Mouse (Mus musculus): ENCODE results near the gene Ifnlr1. TPM values are rescaled to one million over a fixed set of nuclear protein-coding genes. Genes with fewer than 3 reads are reported as not detected.
A peak's percentile ranks its signal among the peaks of the same experiment; 100 is the strongest.

Ifnlr1 gene
- polyA plus RNA-seq, 1 experiment: not detected

DNA sequence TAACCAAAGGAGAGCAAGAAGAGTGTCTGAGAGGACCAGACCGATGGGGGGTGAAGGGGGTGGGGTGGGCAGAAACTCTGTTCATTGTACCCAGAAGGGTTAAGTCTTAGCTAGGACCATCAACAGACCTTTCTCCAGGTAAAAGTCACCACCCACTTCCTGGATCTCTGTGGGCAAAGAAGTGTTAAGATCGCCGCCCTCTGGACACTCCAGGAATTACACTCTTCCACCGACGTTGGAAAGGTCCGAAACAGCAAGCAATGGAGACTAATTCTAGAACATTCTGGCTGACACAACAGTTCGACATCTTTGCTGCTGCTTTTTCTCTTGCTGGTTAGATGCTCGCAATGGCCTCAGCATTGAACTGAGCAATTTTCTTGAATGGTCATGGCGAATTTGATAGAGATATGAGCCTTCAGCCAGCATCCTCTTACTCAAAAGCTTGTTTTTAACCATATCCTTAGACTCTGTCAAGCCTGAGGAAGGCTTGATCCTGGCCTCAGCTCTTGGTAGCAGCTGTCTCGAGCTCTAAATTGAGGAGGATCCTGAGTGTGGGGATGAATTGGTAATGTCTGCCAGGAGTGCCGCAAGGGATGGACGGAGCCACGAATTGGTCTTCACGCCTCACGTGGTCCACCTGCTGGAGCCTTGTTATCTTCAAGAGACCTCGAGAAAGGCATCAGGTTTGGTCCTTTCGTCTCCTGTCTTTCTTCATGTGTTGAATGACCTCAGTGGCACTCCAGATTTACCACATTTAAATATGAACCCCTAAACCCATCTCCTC, 19.7 kb upstream of the Ifnlr1 start:
- Histone ChIP-seq H3K27me3 (ENCODE audit: control insufficient read depth, insufficient read depth, insufficient read length) (peaks cover 5% of the 10 kb centered on the region), H3K79me3 (ENCODE audit: low read depth) (no peaks in the 10 kb centered on the region), H3ac (ENCODE audit: control insufficient read depth, insufficient read length, low read depth) (no peak overlapping the region), H3K4me3 (ENCODE audit: insufficient read depth, poor library complexity, severe bottlenecking) (no peak overlapping the region), H3K36me3 (ENCODE audit: control insufficient read depth, insufficient read depth) (no peaks in the 10 kb centered on the region), H3K79me2 (ENCODE audit: control insufficient read depth, insufficient read depth) (no peaks in the 10 kb centered on the region)
- TF ChIP-seq FOSL1 (IDR thresholded peaks at IDR 0.05; ENCODE audit: insufficient read depth, low read length, poor library complexity, severe bottlenecking): no peak
- TF ChIP-seq MYOG (IDR thresholded peaks at IDR 0.05; ENCODE audit: control insufficient read depth, extremely low read depth, insufficient read length): no peak
- no peak for TF ChIP-seq MAX (IDR thresholded peaks at IDR 0.05)
- TF ChIP-seq CTCF (IDR thresholded peaks at IDR 0.05; ENCODE audit: control insufficient read depth, insufficient read depth, insufficient read length): peak; percentile 48

DNA sequence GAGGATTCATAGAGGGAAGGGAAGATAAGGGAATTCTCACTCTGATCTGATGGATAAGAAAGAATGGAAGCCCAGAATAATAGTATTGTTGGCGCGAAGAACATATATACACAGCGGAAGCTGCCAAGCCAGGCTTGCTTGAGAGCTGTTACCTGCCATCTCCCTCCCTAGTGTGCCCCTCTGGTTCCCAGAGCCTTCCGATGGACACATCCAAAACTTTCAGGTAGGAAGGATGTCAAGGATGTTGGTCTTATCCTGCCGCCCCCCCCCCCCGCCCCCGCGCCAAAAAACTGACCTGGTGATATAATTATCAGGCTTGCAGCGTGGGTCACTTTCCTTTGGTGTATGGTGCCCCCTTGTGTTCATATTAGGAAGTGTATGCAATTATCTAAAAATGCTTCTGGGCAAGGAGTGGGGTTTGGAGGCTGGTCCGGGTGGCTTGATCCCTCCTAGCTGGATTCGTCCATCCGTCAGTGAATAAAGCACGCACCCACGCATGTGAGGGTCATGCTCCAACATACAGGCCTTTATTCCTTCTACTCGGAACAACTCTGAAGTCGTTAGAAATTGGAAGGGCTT, 18.7 kb upstream of the Ifnlr1 start:
- Histone ChIP-seq H3K36me3 (ENCODE audit: control insufficient read depth, insufficient read depth) (no peaks in the 10 kb centered on the region), H3ac (ENCODE audit: control insufficient read depth, insufficient read length, low read depth) (no peak overlapping the region), H3K79me2 (ENCODE audit: control insufficient read depth, insufficient read depth) (no peaks in the 10 kb centered on the region), H3K4me3 (ENCODE audit: insufficient read depth, poor library complexity, severe bottlenecking) (no peak overlapping the region), H3K27me3 (ENCODE audit: control insufficient read depth, insufficient read depth, insufficient read length) (peaks cover 5% of the 10 kb centered on the region), H3K79me3 (ENCODE audit: low read depth) (no peaks in the 10 kb centered on the region)
- TF ChIP-seq FOSL1 (IDR thresholded peaks at IDR 0.05; ENCODE audit: insufficient read depth, low read length, poor library complexity, severe bottlenecking) (no peak), MYOD1 (IDR thresholded peaks at IDR 0.05; ENCODE audit: control insufficient read depth, insufficient read length, low read depth) (no peak), CTCF (IDR thresholded peaks at IDR 0.05; ENCODE audit: control insufficient read depth, insufficient read depth, insufficient read length) (peak; percentile 16), MYOG (IDR thresholded peaks at IDR 0.05; ENCODE audit: control insufficient read depth, extremely low read depth, insufficient read length) (no peak), USF1 (IDR thresholded peaks at IDR 0.05; ENCODE audit: low read depth) (no peak)

DNA sequence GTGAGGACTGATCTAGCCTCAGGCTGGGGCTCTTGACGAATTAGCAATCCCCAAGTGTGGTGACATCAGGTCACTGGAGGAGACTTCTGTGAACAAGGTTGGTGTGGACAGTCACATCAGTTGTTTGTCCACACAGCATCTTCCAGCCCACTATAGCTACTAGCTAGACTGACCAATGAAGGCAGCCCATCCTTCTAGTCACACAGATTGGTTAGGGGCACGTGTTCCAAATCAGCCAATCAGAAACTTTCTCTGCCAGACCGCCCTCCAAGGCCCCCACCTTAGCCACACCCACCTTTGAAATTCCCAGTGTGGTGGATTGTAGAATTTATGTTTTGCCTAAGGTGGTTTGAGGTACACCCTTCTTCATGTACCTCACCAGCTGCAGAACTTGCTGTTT, 12.6 kb upstream of the Ifnlr1 start:
- Histone ChIP-seq H3ac (ENCODE audit: control insufficient read depth, insufficient read length, low read depth) (no peak overlapping the region), H3K27me3 (ENCODE audit: control insufficient read depth, insufficient read depth, insufficient read length) (peaks cover 5% of the 10 kb centered on the region), H3K4me3 (ENCODE audit: insufficient read depth, poor library complexity, severe bottlenecking) (no peak overlapping the region), H3K79me3 (ENCODE audit: low read depth) (no peaks in the 10 kb centered on the region), H3K36me3 (ENCODE audit: control insufficient read depth, insufficient read depth) (no peaks in the 10 kb centered on the region), H3K79me2 (ENCODE audit: control insufficient read depth, insufficient read depth) (no peaks in the 10 kb centered on the region)
- no peak for TF ChIP-seq MYOD1 (IDR thresholded peaks at IDR 0.05; ENCODE audit: control insufficient read depth, insufficient read length, low read depth)
- TF ChIP-seq MAX (IDR thresholded peaks at IDR 0.05): no peak
- TF ChIP-seq USF1 (IDR thresholded peaks at IDR 0.05; ENCODE audit: low read depth): peak; percentile 49
- no peak for TF ChIP-seq MYOG (IDR thresholded peaks at IDR 0.05; ENCODE audit: control insufficient read depth, extremely low read depth, insufficient read length)

DNA sequence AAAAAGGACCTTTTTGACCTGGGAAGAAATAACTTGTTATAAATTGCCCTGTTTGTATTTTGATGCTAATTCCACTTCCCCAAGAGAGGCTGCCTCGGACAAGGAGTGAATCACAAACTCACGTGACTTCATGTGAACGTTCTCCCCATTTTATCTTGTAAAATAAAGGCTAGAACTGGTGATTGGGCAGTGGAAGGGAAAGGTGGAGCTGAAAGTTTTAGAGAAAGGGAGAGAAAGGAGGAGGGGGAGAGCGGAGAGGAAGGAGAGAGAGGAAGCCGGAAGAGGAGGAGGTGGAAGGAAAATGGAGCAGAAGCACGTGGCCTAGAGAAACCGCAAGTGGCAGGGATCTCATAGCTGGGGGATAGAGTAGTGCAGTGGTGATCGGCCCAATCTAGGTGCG, 11.1 kb upstream of the Ifnlr1 start:
- H3K79me2 ChIP-seq (ENCODE audit: control insufficient read depth, insufficient read depth): no peaks in the 10 kb centered on the region
- no peaks in the 10 kb centered on the region for H3K79me3 ChIP-seq (ENCODE audit: low read depth)
- H3ac ChIP-seq (ENCODE audit: control insufficient read depth, insufficient read length, low read depth): no peak overlapping the region
- H3K4me3 ChIP-seq (ENCODE audit: insufficient read depth, poor library complexity, severe bottlenecking): no peak overlapping the region
- TF ChIP-seq MYOD1 (IDR thresholded peaks at IDR 0.05; ENCODE audit: control insufficient read depth, insufficient read length, low read depth): no peak
- TF ChIP-seq FOSL1 (IDR thresholded peaks at IDR 0.05; ENCODE audit: insufficient read depth, low read length, poor library complexity, severe bottlenecking): no peak
- TF ChIP-seq MYOG (IDR thresholded peaks at IDR 0.05; ENCODE audit: control insufficient read depth, extremely low read depth, insufficient read length): no peak
- TF ChIP-seq USF1 (IDR thresholded peaks at IDR 0.05; ENCODE audit: low read depth): no peak
- no peak for TF ChIP-seq CTCF (IDR thresholded peaks at IDR 0.05; ENCODE audit: control insufficient read depth, insufficient read depth, insufficient read length)
- no peak for TF ChIP-seq MAX (IDR thresholded peaks at IDR 0.05)
- TF ChIP-seq CEBPB (IDR thresholded peaks at IDR 0.05; ENCODE audit: low read depth): no peak
- peaks cover 2% of the 10 kb centered on the region for H3K27me3 ChIP-seq (ENCODE audit: control insufficient read depth, insufficient read depth, insufficient read length)
- no peaks in the 10 kb centered on the region for H3K36me3 ChIP-seq (ENCODE audit: control insufficient read depth, insufficient read depth)

DNA sequence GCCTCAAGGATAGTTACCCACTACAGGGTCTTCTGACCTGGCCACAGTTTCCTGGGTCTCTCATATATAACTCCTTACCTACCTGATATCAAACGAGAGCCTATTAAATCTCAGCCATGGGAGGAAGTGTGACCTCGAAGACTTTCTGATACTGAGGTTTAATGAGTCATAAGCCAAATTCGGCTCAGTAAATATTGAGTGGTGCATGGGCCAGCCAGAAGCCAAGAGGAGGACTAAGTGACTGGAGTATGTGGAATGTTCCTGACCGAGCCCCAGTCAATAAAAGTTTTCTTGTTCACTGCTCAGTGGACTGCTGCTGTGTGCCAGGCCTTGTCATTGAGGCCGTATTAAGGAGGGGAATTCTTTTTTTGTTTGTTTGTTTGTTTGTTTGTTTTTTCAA, 9.6 kb upstream of the Ifnlr1 start:
- TF ChIP-seq CEBPB (IDR thresholded peaks at IDR 0.05; ENCODE audit: low read depth) (no peak), MAX (IDR thresholded peaks at IDR 0.05) (peak; percentile 16), USF1 (IDR thresholded peaks at IDR 0.05; ENCODE audit: low read depth) (no peak), MYOG (IDR thresholded peaks at IDR 0.05; ENCODE audit: control insufficient read depth, extremely low read depth, insufficient read length) (no peak), MYOD1 (IDR thresholded peaks at IDR 0.05; ENCODE audit: control insufficient read depth, insufficient read length, low read depth) (no peak), CTCF (IDR thresholded peaks at IDR 0.05; ENCODE audit: control insufficient read depth, insufficient read depth, insufficient read length) (no peak), FOSL1 (IDR thresholded peaks at IDR 0.05; ENCODE audit: insufficient read depth, low read length, poor library complexity, severe bottlenecking) (peak; percentile 58)
- Histone ChIP-seq H3ac (ENCODE audit: control insufficient read depth, insufficient read length, low read depth) (no peak overlapping the region), H3K79me2 (ENCODE audit: control insufficient read depth, insufficient read depth) (no peaks in the 10 kb centered on the region), H3K27me3 (ENCODE audit: control insufficient read depth, insufficient read depth, insufficient read length) (no peaks in the 10 kb centered on the region), H3K4me3 (ENCODE audit: insufficient read depth, poor library complexity, severe bottlenecking) (no peak overlapping the region), H3K79me3 (ENCODE audit: low read depth) (no peaks in the 10 kb centered on the region), H3K36me3 (ENCODE audit: control insufficient read depth, insufficient read depth) (no peaks in the 10 kb centered on the region)

DNA sequence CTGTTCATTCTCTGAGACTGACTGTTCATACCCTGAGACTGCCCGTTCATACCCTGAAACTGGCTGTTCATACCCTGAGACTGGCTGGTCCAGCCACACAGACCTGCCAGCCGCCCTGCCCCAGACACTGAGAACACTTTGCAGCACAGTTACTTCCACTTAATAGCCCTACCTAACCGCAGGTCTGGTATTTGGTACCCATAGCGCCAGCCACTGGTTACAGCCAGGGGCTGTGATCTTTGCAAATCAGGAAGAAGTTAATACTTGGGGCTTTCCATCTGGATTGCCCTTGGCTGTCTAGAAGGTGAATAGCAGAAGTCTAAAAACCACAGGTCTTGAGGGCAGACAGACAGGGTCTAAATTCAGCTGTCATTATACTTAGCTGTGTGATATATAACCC, 6.8 kb upstream of the Ifnlr1 start:
- H3K79me2 ChIP-seq (ENCODE audit: control insufficient read depth, insufficient read depth): no peaks in the 10 kb centered on the region
- H3K4me3 ChIP-seq (ENCODE audit: insufficient read depth, poor library complexity, severe bottlenecking): no peak overlapping the region
- H3K27me3 ChIP-seq (ENCODE audit: control insufficient read depth, insufficient read depth, insufficient read length): no peaks in the 10 kb centered on the region
- H3K79me3 ChIP-seq (ENCODE audit: low read depth): no peaks in the 10 kb centered on the region
- no peak overlapping the region for H3ac ChIP-seq (ENCODE audit: control insufficient read depth, insufficient read length, low read depth)
- TF ChIP-seq USF1 (IDR thresholded peaks at IDR 0.05; ENCODE audit: low read depth) (no peak), MYOG (IDR thresholded peaks at IDR 0.05; ENCODE audit: control insufficient read depth, extremely low read depth, insufficient read length) (no peak), MYOD1 (IDR thresholded peaks at IDR 0.05; ENCODE audit: control insufficient read depth, insufficient read length, low read depth) (no peak), MAX (IDR thresholded peaks at IDR 0.05) (no peak), FOSL1 (IDR thresholded peaks at IDR 0.05; ENCODE audit: insufficient read depth, low read length, poor library complexity, severe bottlenecking) (no peak), CEBPB (IDR thresholded peaks at IDR 0.05; ENCODE audit: low read depth) (no peak), CTCF (IDR thresholded peaks at IDR 0.05; ENCODE audit: control insufficient read depth, insufficient read depth, insufficient read length) (no peak)
- H3K36me3 ChIP-seq (ENCODE audit: control insufficient read depth, insufficient read depth): no peaks in the 10 kb centered on the region

Measured in C2C12 (cell line).